Mouse (Mus musculus): ENCODE results near the gene Arpc3.

DNA sequence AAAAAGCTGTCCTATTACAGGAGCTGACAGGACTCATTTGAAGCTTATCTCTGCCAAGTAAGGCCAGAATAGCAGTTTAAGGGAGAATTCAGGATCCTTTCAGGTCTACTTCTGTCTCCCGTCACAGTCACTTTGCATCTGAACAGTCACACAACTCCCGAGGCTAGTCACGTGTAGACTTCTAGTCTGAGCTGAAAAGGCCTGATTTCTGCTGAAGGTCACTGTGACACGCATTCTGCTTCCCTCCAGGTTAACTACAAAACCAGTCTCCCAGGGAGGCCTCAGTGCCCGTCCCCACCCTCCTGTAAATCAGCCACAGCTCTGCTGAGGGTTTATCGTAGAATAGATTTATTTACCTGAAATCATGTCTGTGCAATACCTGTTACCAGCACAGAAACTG lies 61.5 kb downstream of the Arpc3 start:
- TF ChIP-seq POLR2A (IDR thresholded peaks at IDR 0.05; ENCODE audit: insufficient read length, low read depth) (no peak), POLR2AphosphoS2 (IDR thresholded peaks at IDR 0.05; ENCODE audit: insufficient read length, low read depth) (no peak), E2F4 (IDR thresholded peaks at IDR 0.05; ENCODE audit: insufficient read depth) (no peak)

All from myocyte (in vitro differentiated cells).